ENCODE assay signal across 10 mouse cellular contexts in the genomic region with DNA sequence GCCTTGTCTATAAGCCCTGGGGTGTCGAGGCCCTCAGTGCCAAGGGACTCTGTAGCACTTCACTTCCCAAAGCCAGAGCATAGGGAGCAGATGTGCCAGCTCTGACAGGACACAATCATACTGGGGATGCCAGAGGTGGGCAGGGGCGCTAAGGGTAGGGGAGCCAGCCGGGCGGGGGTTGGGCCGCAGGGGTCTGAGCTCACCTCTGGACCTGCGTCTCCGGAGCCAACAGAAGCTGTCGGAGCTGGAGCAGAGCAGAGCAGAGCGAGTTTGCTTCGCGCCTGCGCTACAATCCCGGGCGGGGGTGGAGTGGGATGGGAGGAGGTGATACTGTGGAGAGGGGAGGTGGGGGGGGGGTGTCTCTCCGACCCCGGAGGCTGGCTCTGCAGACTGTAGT. TPM values are rescaled to one million over a fixed set of nuclear protein-coding genes. Genes with fewer than 3 reads are reported as not detected.
DNase-seq lines count a peak whose midpoint lies in the region; ATAC-seq lines count a peak whose summit lies in the region.
"Had no signal": no experiment of that assay in that cellular context is flagged by ENCODE, and none has a peak within 500 bp of the region (broad histone marks: within the 10 kb centered on the region; RNA-seq: fewer than 3 reads in every experiment).

A gene (minus strand): TSS at position 294 of the 397 bp plus-strand sequence.

- H3K4me1 ChIP-seq in megakaryocyte, embryonic 14.5 days, result peaks cover 37% of the 10 kb centered on the region

- H3K36me3 ChIP-seq in megakaryocyte, embryonic 14.5 days (replicated peaks; ENCODE audit: low read length), result no peaks in the 10 kb centered on the region

- peaks cover 58% of the 10 kb centered on the region for H3K27me3 ChIP-seq in megakaryocyte, embryonic 14.5 days (replicated peaks)

- H3K9me3 ChIP-seq in megakaryocyte, embryonic 14.5 days, result peaks cover 26% of the 10 kb centered on the region

- H3K4me3 ChIP-seq in megakaryocyte, embryonic 14.5 days (replicated peaks), result peak within 1 kb of the TSS; percentile 62

- ATAC-seq in megakaryocyte, adult 5-6 weeks (ENCODE audit: poor library complexity, severe bottlenecking), result no peak
- no peak for ATAC-seq in cerebellum, adult (ENCODE audit: insufficient number of reproducible peaks, low FRiP score, low TSS enrichment)

- intact Hi-C loops in left cerebral cortex, postnatal 4 days (cut with DNase I), result no loop called here
- intact Hi-C loops in gastrocnemius, postnatal 36 days (cut with DNase I), result no loop called here
- intact Hi-C loops in heart, postnatal 36 days (cut with DNase I), result no loop called here

- DNase-seq in frontal cortex, postnatal 36 days (ENCODE audit: low spot score in 2 of 2), result peak; percentile 42 to 54
- DNase-seq in left cerebral cortex, postnatal 4 days, result peak; percentile 57
- DNase-seq in right cerebral cortex, postnatal 4 days, result peak; percentile 56
- DNase-seq in gastrocnemius, postnatal 36 days, result no peak
- DNase-seq in heart, postnatal 36 days, result no peak
- DNase-seq: thymus, postnatal 14 days had no signal

RNA-seq across cellular contexts. Expression of the gene that starts here (rescaled TPM):
- polyA plus RNA-seq in megakaryocyte, embryonic 14.5 days (2012; ENCODE audit: insufficient read depth, low replicate concordance), result 1.2 TPM in 1 of 2 replicates, not detected in the other
- not detected in 2 replicates for total RNA-seq in megakaryocyte, adult 5-6 weeks (2015)
- total RNA-seq in megakaryocyte, adult 5-6 weeks (2017), result not detected in 2 replicates
- total RNA-seq in left cerebral cortex, postnatal 4 days (2021), result 10 to 100 TPM; 18.7 to 27.1 TPM
- total RNA-seq in gastrocnemius, postnatal 36 days (2021), result not detected
- not detected for total RNA-seq in heart, postnatal 36 days (2021)
- total RNA-seq: liver, adult 2 months had no signal
- polyA plus RNA-seq: liver, adult 2 months had no signal

Comparison
In these comparisons a context has a peak if more than half of its experiments do, and no peak if none do; other contexts are left out.
1. RNA of the gene that starts here (total RNA-seq): 18.7 to 27.1 TPM in left cerebral cortex, postnatal 4 days; not detected in megakaryocyte, adult 5-6 weeks, not detected in gastrocnemius, postnatal 36 days and not detected in heart, postnatal 36 days; every median in the first group is over 10 times any median in the second.
2. DNase-seq: peak in frontal cortex, postnatal 36 days (2 of 2), left cerebral cortex, postnatal 4 days (single experiment) and right cerebral cortex, postnatal 4 days (single experiment); none in gastrocnemius, postnatal 36 days (0 of 2) and heart, postnatal 36 days (0 of 2).